Mouse (Mus musculus) colon, adult 2 months (tissue): ENCODE measurements around the gene Olfr205. TPM values are rescaled to one million over a fixed set of nuclear protein-coding genes. Genes with fewer than 3 reads are reported as not detected.

Experiments
- polyA plus RNA-seq: library from polyadenylated mRNA; depleted of rRNA; stranded (reverse); fragments of >200 nt; gene quantifications from 2 replicates; pipeline ENCODE4 v1.2.3, GENCODE M21; 2012; rRNA removed

Olfr205 gene
- polyA plus RNA-seq = not detected in 2 replicates

DNA sequence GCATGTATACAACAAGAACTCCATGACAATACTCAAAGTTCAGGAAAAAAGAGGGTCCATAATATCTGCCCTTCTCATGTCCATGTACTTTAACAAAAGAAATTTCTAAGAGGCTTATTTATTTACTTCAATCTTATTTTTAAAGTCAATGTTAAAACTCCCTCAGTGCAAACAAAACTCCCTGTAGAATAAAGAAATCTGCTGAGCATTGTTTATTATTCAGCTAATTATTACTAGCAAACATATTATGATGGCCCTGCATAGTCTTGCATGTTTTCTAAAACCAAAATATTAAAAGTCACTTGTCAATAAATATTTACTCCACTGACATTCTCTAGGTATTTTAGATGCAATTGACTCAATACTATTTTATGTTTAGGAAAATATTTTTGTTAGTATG, at the start of gene Olfr205:
Gene Olfr205, minus strand, starts transcription at position 101 of the 400 bp plus-strand sequence.

DNA sequence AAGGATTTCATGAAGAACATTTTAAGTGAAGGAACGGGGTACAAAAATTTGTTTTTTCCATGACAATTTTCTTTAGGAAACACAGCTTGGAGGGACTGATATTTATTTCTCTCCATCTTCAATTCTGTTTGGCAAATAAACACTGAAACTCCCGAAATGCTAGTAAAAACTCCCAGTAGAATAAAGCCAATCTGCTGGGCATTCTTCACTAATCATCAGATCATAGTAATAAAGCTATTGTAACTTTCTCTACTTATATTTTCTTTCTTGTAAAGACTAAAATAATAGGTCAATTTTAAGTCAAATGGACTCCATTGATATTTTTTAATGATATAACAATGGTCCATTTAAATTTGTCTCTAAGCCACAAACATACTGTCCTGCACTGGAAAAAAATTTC, 33.0 kb upstream of the Olfr205 start, which contains the start of gene Olfr209:
Gene Olfr209, minus strand, starts transcription at position 101 of the 400 bp plus-strand sequence.

DNA sequence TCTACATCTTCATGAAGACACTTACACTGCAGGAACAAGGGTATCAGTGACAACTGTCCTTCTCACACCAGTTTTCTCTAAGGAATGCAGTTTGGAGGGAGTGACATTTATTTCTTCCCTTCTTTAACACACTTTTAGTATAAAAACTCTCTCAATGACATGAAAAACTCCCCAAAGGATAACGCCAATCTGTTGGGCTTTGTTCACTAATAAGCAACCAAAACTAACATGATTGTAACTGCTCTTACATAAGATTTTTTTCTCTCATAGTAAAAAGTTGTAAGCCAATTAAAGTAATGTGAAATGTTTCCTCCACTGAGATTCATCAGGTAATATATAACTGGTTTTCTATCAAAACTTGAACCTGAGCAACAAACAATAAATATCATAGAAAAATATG, 18.2 kb upstream of the Olfr205 start, which contains the start of gene Olfr206:
Gene Olfr206, minus strand, starts transcription at position 101 of the 400 bp plus-strand sequence.

DNA sequence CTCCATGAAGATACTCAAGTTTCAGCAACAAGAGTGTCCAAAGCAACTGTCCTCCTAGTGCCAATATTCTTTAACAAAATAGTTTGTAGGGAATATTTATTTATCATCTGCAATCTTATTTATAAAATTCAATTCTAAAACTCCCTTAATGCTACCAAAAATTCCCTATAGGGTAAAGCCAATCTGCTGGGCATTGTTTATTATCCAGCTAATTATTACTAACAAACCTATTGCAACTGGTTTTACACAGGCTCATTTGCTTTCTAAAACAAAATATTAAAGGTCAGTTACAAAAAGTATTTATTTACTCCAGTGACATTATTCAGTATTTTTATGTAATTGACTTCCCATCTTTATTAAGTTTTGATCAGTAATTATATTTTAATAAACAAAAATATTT, 12.8 kb downstream of the Olfr205 start, which contains the start of gene Olfr204:
Gene Olfr204, minus strand, starts transcription at position 101 of the 400 bp plus-strand sequence.

DNA sequence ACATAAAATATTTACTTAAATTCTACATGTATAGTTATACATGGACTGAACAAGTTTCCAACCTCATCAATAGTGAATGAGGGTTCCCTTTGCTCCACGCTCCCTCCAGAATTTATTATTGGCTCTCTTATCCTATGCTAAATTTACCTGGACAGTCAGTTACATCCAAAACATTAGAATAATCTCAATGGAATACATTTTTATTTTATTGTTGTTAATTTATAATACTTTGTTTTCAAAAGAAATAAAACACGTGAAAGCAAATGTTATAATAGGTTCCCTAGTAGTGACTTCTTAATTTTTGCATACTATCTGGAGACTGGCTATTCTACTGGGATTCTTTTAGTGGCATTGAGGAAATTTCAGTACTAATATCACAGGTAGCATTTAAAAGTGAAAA, 32.4 kb downstream of the Olfr205 start, which contains the start of gene Olfr203:
Gene Olfr203, plus strand, starts transcription at position 301 of the 400 bp plus-strand sequence.

DNA sequence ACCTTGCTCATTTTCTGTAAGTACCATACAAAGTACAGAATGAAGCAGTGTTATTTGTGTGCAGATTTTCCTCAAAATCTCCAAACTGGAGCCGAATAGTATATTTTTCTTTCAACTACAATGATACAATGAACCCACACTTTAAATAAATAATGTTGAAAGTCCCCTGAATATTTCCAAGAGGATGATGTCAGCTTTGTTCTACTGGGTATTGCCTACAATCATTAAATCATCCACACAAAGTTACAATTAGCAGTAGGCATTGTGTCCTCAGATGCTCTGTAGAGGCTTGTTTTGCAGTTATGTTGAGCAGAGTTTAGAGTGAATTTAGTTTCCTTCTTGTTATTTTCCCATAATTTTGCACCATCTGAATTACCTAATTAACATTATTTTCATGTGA, 44.2 kb downstream of the Olfr205 start, which contains the start of gene Olfr202:
Gene Olfr202, minus strand, starts transcription at position 101 of the 400 bp plus-strand sequence.

Other genes starting within 250 kb of the Olfr205 start
- gene Olfr191, start 241.3 kb downstream of the Olfr205 start, polyA plus RNA-seq = not detected in 2 replicates
- not detected in 2 replicates for gene Olfr193, start 219.3 kb downstream of the Olfr205 start, polyA plus RNA-seq
- not detected in 2 replicates for gene Olfr194, start 210.1 kb downstream of the Olfr205 start, polyA plus RNA-seq
- gene Olfr195, start 184.1 kb downstream of the Olfr205 start, polyA plus RNA-seq = not detected in 2 replicates
- not detected in 2 replicates for gene Olfr196, start 160.7 kb downstream of the Olfr205 start, polyA plus RNA-seq
- gene Olfr198, start 127.6 kb downstream of the Olfr205 start, polyA plus RNA-seq = not detected in 2 replicates
- not detected in 2 replicates for gene Olfr199, start 111.4 kb downstream of the Olfr205 start, polyA plus RNA-seq
- gene Olfr201, start 58.5 kb downstream of the Olfr205 start, polyA plus RNA-seq = not detected in 2 replicates
- not detected in 2 replicates for gene Olfr202, start 44.3 kb downstream of the Olfr205 start, polyA plus RNA-seq
- not detected in 2 replicates for gene Olfr203, start 32.3 kb downstream of the Olfr205 start, polyA plus RNA-seq
- not detected in 2 replicates for gene Olfr204, start 12.9 kb downstream of the Olfr205 start, polyA plus RNA-seq
- gene Olfr206, start 18.1 kb upstream of the Olfr205 start, polyA plus RNA-seq = not detected in 2 replicates
- gene Olfr209, start 32.9 kb upstream of the Olfr205 start, polyA plus RNA-seq = not detected in 2 replicates
- not detected in 2 replicates for gene Gabrr3, start 76.2 kb upstream of the Olfr205 start, polyA plus RNA-seq
- 4.3 and 6.8 TPM in 2 replicates for gene Riox2, start 140.6 kb upstream of the Olfr205 start, polyA plus RNA-seq